Mouse (Mus musculus): ENCODE data around the gene Fbp1. TPM values are rescaled to one million over a fixed set of nuclear protein-coding genes. Genes with fewer than 3 reads are reported as not detected.
"Not testable (repeated sequence)": the region's sequence is repeated elsewhere in the genome, so short reads cannot be mapped to it uniquely, and the experiment has no call there.

Fbp1 gene
- 0.55 and 0.68 TPM in 2 replicates for polyA plus RNA-seq (2015; fragmentation: Nextera tagmentation; extraction: Ambion mirVana)

- Histone ChIP-seq H3K4me1 (ENCODE audit: control insufficient read depth, insufficient read depth, low read depth, low read length) (peaks cover 7% of the 10 kb centered on the region), H3K27me3 (replicated peaks; ENCODE audit: control insufficient read depth, insufficient read depth, low read length) (peaks cover 13% of the 10 kb centered on the region), H3K36me3 (ENCODE audit: control insufficient read depth, insufficient read depth, low read length) (no peaks in the 10 kb centered on the region), H3K4me2 (ENCODE audit: low read length) (peak within 1 kb of the TSS; percentile 65), H3K9ac (ENCODE audit: low read depth, low read length) (peak within 1 kb of the TSS; percentile 56), H3K4me3 (ENCODE audit: low read length) (peak within 1 kb of the TSS; percentile 41), H3K27ac (ENCODE audit: low read depth, low read length) (no peak within 1 kb of the TSS), H3K9me3 (ENCODE audit: control insufficient read depth, low read length) (peaks cover 3% of the 10 kb centered on the region)
- 5% methylated on average over 28 of the region's 29 CpGs for whole genome bisulfite sequencing
- peak; percentile 76 for ATAC-seq
These were observed at the start of gene Fbp1 for GRCm38 (mm10) chr13:62887712-62888441. Gene Fbp1, minus strand, starts transcription at chr13:62888282.

DNA sequence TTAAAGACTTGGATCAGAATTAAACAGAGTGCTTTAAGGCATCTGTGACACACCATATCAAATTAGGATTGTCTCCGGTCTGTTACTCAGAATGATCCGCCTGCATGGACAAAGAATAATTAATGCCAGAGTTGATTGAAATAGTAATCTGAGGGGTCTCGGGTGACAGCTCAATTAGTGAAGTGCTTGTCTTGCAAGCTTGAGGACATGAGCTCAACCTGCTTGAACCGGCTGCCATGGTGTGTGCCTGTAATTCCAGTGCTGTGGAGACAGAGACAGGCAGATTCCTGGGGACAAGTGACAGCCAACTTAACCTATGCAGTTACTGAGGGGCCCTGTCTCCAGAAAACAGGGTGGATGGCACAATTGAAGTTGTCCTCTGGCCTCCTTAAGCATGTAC, 44.4 kb upstream of the Fbp1 start:
- no peaks in the 10 kb centered on the region for H3K36me3 ChIP-seq (ENCODE audit: control insufficient read depth, insufficient read depth, low read length)
- no peak overlapping the region for H3K4me3 ChIP-seq (ENCODE audit: low read length)
- no peaks in the 10 kb centered on the region for H3K9me3 ChIP-seq (ENCODE audit: control insufficient read depth, low read length)
- no peaks in the 10 kb centered on the region for H3K27me3 ChIP-seq (replicated peaks; ENCODE audit: control insufficient read depth, insufficient read depth, low read length)
- no peak overlapping the region for H3K4me2 ChIP-seq (ENCODE audit: low read length)
- WGBS = 42% methylated on average over 4 of the region's 4 CpGs
- ATAC-seq = no peak
- H3K27ac ChIP-seq (ENCODE audit: low read depth, low read length) = no peak overlapping the region
- H3K4me1 ChIP-seq (ENCODE audit: control insufficient read depth, insufficient read depth, low read depth, low read length) = no peaks in the 10 kb centered on the region
- H3K9ac ChIP-seq (ENCODE audit: low read depth, low read length) = no peak overlapping the region

DNA sequence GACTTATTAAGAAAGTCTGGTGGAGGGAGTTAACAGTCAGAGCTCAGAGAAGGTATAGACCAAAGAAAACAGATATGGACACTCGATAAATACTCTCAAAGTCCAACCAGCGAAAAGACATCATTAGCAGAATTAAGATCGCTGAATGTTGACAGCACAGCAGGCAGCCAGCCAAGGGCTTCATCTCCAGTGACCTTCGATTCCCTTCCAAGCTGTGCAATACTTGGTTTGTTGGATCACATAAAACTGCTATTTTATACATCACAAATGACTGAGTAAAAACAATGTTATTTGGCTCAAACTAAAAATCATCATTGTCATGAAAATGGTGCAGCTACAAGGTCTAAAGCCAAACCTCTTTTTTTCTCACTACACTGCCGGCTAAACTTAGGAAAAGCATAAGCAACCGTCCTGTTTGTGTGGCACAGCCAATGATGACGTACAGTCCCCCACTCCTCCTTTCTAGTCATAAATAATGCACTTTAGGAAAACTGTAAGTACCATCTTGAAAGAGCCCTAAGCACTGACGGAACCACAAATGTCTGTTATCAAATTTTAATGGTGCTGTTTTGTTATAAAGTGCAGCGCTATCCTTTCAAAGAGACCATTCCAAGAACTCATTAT, 41.8 kb upstream of the Fbp1 start:
- no peak overlapping the region for H3K27ac ChIP-seq (ENCODE audit: low read depth, low read length)

GRCm38 (mm10) chr13:62929144-62929543, 41.1 kb upstream of the Fbp1 start:
- H3K27ac ChIP-seq (ENCODE audit: low read depth, low read length); ATAC-seq; H3K9ac ChIP-seq (ENCODE audit: low read depth, low read length); H3K9me3 ChIP-seq (ENCODE audit: control insufficient read depth, low read length); H3K4me3 ChIP-seq (ENCODE audit: low read length); H3K27me3 ChIP-seq (replicated peaks; ENCODE audit: control insufficient read depth, insufficient read depth, low read length); H3K36me3 ChIP-seq (ENCODE audit: control insufficient read depth, insufficient read depth, low read length); H3K4me2 ChIP-seq (ENCODE audit: low read length); H3K4me1 ChIP-seq (ENCODE audit: control insufficient read depth, insufficient read depth, low read depth, low read length): not testable (repeated sequence)
- 95% methylated on average over 3 of the region's 3 CpGs for WGBS

More for the DNA sequence above, 41.8 kb upstream of the Fbp1 start:
- H3K27me3 ChIP-seq (replicated peaks; ENCODE audit: control insufficient read depth, insufficient read depth, low read length) = no peaks in the 10 kb centered on the region
- H3K4me2 ChIP-seq (ENCODE audit: low read length) = no peak overlapping the region
- no peak overlapping the region for H3K4me3 ChIP-seq (ENCODE audit: low read length)
- H3K9ac ChIP-seq (ENCODE audit: low read depth, low read length) = no peak overlapping the region
- no peaks in the 10 kb centered on the region for H3K36me3 ChIP-seq (ENCODE audit: control insufficient read depth, insufficient read depth, low read length)
- 67% methylated on average over 9 of the region's 9 CpGs for WGBS
- no peaks in the 10 kb centered on the region for H3K4me1 ChIP-seq (ENCODE audit: control insufficient read depth, insufficient read depth, low read depth, low read length)
- ATAC-seq = 0 out of 2 replicates have a peak, but pooled peaks have one; percentile 48
- no peaks in the 10 kb centered on the region for H3K9me3 ChIP-seq (ENCODE audit: control insufficient read depth, low read length)

- Histone ChIP-seq H3K9ac (ENCODE audit: low read depth, low read length) (no peak overlapping the region), H3K4me3 (ENCODE audit: low read length) (no peak overlapping the region), H3K27me3 (replicated peaks; ENCODE audit: control insufficient read depth, insufficient read depth, low read length) (no peaks in the 10 kb centered on the region), H3K27ac (ENCODE audit: low read depth, low read length) (no peak overlapping the region), H3K4me1 (ENCODE audit: control insufficient read depth, insufficient read depth, low read depth, low read length) (no peaks in the 10 kb centered on the region), H3K4me2 (ENCODE audit: low read length) (no peak overlapping the region), H3K36me3 (ENCODE audit: control insufficient read depth, insufficient read depth, low read length) (no peaks in the 10 kb centered on the region), H3K9me3 (ENCODE audit: control insufficient read depth, low read length) (no peaks in the 10 kb centered on the region)
- 88% methylated on average over 1 of the region's 1 CpGs for WGBS
- ATAC-seq = no peak
These were observed 39.4 kb upstream of the Fbp1 start for GRCm38 (mm10) chr13:62927470-62927869.

DNA sequence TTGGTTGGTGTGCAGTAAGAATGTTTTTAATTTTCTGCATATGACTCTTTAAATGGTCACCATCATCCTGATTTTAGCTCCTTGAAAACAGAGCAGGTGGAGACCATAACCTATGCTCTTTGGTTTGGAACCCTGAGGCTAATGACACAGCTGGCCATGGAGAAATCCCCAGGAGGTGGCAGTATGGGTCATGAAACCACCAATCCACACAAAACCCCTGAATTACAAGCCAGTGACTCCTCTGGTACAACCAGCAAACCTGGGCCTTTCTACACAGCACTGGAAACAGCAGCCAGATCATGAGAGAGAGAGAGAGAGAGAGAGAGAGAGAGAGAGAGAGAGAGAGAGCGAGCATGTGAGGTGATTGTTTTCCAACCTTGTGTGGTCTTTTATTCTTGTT, 38.4 kb upstream of the Fbp1 start:
- peak; percentile 67; the same call in 1 of the 2 replicates for ATAC-seq
- WGBS = 57% methylated on average over 1 of the region's 1 CpGs
- H3K4me3 ChIP-seq (ENCODE audit: low read length) = no peak overlapping the region

DNA sequence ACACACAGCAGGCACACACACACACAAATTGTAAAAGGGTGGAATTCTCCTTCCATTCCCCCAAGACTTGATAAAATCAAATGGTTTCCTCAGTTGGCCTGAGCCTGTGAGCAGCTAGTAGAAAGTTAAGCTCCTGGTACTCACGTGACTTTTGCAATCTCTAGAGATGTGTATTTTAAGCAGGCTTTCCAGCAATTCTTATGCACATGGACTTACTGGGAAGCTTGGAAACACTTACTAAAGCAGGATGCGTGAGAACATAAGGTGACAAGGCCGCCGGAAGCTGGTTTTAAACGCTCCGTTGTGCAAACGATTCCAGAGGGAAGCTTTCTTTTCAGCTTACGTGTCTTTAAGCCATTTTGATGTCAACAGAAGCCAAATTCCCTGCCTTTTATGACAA, 35.1 kb upstream of the Fbp1 start:
- WGBS = 76% methylated on average over 8 of the region's 8 CpGs
- Histone ChIP-seq H3K27ac (ENCODE audit: low read depth, low read length) (no peak overlapping the region), H3K9ac (ENCODE audit: low read depth, low read length) (no peak overlapping the region), H3K27me3 (replicated peaks; ENCODE audit: control insufficient read depth, insufficient read depth, low read length) (no peaks in the 10 kb centered on the region), H3K4me1 (ENCODE audit: control insufficient read depth, insufficient read depth, low read depth, low read length) (no peaks in the 10 kb centered on the region), H3K4me3 (ENCODE audit: low read length) (no peak overlapping the region), H3K9me3 (ENCODE audit: control insufficient read depth, low read length) (no peaks in the 10 kb centered on the region), H3K4me2 (ENCODE audit: low read length) (no peak overlapping the region), H3K36me3 (ENCODE audit: control insufficient read depth, insufficient read depth, low read length) (no peaks in the 10 kb centered on the region)
- no peak for ATAC-seq

More for the DNA sequence above, 38.4 kb upstream of the Fbp1 start:
- no peak overlapping the region for H3K4me2 ChIP-seq (ENCODE audit: low read length)
- no peaks in the 10 kb centered on the region for H3K4me1 ChIP-seq (ENCODE audit: control insufficient read depth, insufficient read depth, low read depth, low read length)
- no peak overlapping the region for H3K9ac ChIP-seq (ENCODE audit: low read depth, low read length)
- no peaks in the 10 kb centered on the region for H3K36me3 ChIP-seq (ENCODE audit: control insufficient read depth, insufficient read depth, low read length)
- H3K9me3 ChIP-seq (ENCODE audit: control insufficient read depth, low read length) = no peaks in the 10 kb centered on the region
- H3K27me3 ChIP-seq (replicated peaks; ENCODE audit: control insufficient read depth, insufficient read depth, low read length) = no peaks in the 10 kb centered on the region
- H3K27ac ChIP-seq (ENCODE audit: low read depth, low read length) = no peak overlapping the region

GRCm38 (mm10) chr13:62922645-62923044, 34.6 kb upstream of the Fbp1 start:
- Histone ChIP-seq H3K9ac (ENCODE audit: low read depth, low read length) (no peak overlapping the region), H3K9me3 (ENCODE audit: control insufficient read depth, low read length) (no peaks in the 10 kb centered on the region), H3K4me1 (ENCODE audit: control insufficient read depth, insufficient read depth, low read depth, low read length) (no peaks in the 10 kb centered on the region), H3K27me3 (replicated peaks; ENCODE audit: control insufficient read depth, insufficient read depth, low read length) (no peaks in the 10 kb centered on the region), H3K36me3 (ENCODE audit: control insufficient read depth, insufficient read depth, low read length) (no peaks in the 10 kb centered on the region), H3K4me3 (ENCODE audit: low read length) (no peak overlapping the region), H3K27ac (ENCODE audit: low read depth, low read length) (no peak overlapping the region), H3K4me2 (ENCODE audit: low read length) (no peak overlapping the region)
- WGBS = 79% methylated on average over 3 of the region's 3 CpGs
- ATAC-seq = no peak

DNA sequence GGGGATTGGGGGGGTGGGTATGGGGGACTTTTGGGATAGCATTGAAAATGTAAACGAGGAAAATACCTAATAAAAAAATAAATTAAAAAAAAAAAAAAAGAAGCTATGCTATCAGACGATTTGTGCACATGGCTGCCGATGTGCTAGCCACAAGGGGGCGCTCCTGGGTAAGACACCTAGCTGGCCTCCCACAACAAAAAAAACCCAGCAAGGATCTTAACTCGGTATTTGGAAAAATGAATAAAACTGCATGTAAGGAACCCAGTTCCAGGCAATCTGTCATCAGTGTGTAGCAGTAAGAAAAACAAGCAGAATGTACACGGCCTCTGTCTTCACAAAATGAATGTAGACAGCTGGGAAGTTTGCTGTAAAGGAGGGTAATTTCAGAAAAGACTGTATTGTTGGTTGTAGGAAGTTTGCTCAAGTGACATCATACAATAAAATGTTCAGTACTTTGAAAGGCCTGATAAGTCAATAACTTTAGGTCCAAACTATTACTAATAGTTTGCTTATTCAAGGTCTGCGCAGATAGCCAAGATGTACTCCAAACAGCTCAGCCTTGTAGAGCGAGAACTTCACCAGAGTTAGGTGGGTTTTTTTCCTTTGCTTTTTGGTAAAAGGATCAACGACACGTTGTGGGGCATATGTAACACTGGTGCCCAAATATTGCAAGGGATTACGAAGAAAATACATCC, 31.7 kb upstream of the Fbp1 start:
- 40% methylated on average over 11 of the region's 11 CpGs for WGBS
- Histone ChIP-seq H3K4me1 (ENCODE audit: control insufficient read depth, insufficient read depth, low read depth, low read length) (no peaks in the 10 kb centered on the region), H3K27ac (ENCODE audit: low read depth, low read length) (no peak overlapping the region), H3K4me3 (ENCODE audit: low read length) (no peak overlapping the region), H3K9me3 (ENCODE audit: control insufficient read depth, low read length) (no peaks in the 10 kb centered on the region; the same call in 1 of the 2 replicates), H3K9ac (ENCODE audit: low read depth, low read length) (no peak overlapping the region), H3K36me3 (ENCODE audit: control insufficient read depth, insufficient read depth, low read length) (no peaks in the 10 kb centered on the region), H3K4me2 (ENCODE audit: low read length) (no peak overlapping the region), H3K27me3 (replicated peaks; ENCODE audit: control insufficient read depth, insufficient read depth, low read length) (no peaks in the 10 kb centered on the region)
- ATAC-seq = no peak
